Mouse (Mus musculus) stomach, embryonic 15.5 days (tissue): Measurements from ENCODE around the gene Malsu1. TPM values are rescaled to one million over a fixed set of nuclear protein-coding genes. Genes with fewer than 3 reads are reported as not detected.

Experiments
- ATAC-seq: fragments of 200-750 bp; cut with Nextera tagmentation; 2 replicates; pipeline ENCODE4 v1.8.0; 2017; ENCODE audit warnings: low read depth, moderate number of reproducible peaks, moderate TSS enrichment; ENCODE audit not compliant: insufficient read depth, low FRiP score
- H3K27ac ChIP-seq: fragments of 300-500 bp; sonication (generic); 2 replicates; pipeline ENCODE4 v1.5.1; 2015; ENCODE audit warnings: mild to moderate bottlenecking, inconsistent platforms
- H3K27me3 ChIP-seq: fragments of 300-500 bp; sonication (generic); replicated peaks from 2 replicates; pipeline ENCODE4 v1.6.1; 2015; ENCODE audit warnings: inconsistent platforms
- H3K36me3 ChIP-seq: fragments of 300-500 bp; sonication (generic); 2 replicates; pipeline ENCODE4 v1.6.1; 2015; ENCODE audit warnings: inconsistent platforms
- H3K4me1 ChIP-seq: fragments of 300-500 bp; sonication (generic); 2 replicates; pipeline ENCODE4 v1.6.1; 2015; ENCODE audit warnings: inconsistent platforms
- H3K4me2 ChIP-seq: fragments of 300-500 bp; sonication (generic); 2 replicates; pipeline ENCODE4 v1.6.1; 2015; ENCODE audit warnings: mild to moderate bottlenecking, inconsistent platforms
- H3K4me3 ChIP-seq: fragments of 300-500 bp; sonication (generic); replicated peaks from 2 replicates; pipeline ENCODE4 v1.5.1; 2015; ENCODE audit warnings: inconsistent platforms
- H3K9ac ChIP-seq: fragments of 300-500 bp; sonication (generic); 2 replicates; pipeline ENCODE4 v1.6.1; 2015; ENCODE audit warnings: inconsistent platforms
- H3K9me3 ChIP-seq: fragments of 300-500 bp; sonication (generic); 2 replicates; pipeline ENCODE4 v1.6.1; 2016; ENCODE audit warnings: inconsistent platforms
- WGBS: fragments of 180-500 bp; shearing (Covaris S2); methylation state at CpG from one replicate; pipeline ENCODE4 v1.1.7; 2015; 5-methylcytosine and 5-hydroxymethylcytosine counted together
- polyA plus RNA-seq: library from polyadenylated mRNA; unstranded; fragments of >200 nt; fragmentation: Nextera tagmentation; extraction: Ambion mirVana; gene quantifications from 2 replicates; pipeline ENCODE4 v1.2.1, GENCODE M21; 2015

Malsu1 gene
- polyA plus RNA-seq, 1 experiment from 2014 or later: 76.9 TPM

DNA sequence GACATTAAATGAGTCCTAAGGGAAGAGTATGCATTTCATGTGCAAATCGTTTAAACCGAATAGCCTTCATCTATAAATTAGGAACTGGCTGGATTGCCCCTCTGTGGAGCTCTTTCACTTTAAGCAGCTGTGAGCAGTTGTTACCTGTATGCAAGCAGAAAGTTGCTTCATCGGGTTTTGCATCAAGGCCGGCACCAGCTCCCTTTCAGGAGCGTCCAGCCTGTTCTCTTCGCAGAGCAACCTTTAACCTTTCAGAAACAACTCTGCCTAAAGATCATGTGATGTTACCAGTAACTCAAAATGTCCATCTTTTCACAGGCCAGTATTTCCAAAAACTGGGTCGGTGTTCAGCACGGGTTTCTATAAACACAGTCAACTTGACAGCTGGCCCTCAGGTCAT lies 26.6 kb upstream of the Malsu1 start:
- Histone ChIP-seq H3K4me3 (no peak overlapping the region), H3K4me2 (no peak overlapping the region), H3K4me1 (no peaks in the 10 kb centered on the region), H3K27me3 (no peaks in the 10 kb centered on the region), H3K9me3 (no peaks in the 10 kb centered on the region), H3K9ac (no peak overlapping the region), H3K27ac (no peak overlapping the region), H3K36me3 (no peaks in the 10 kb centered on the region)
- ATAC-seq: no peak
- WGBS: 73% methylated on average over 8 of the region's 8 CpGs

DNA sequence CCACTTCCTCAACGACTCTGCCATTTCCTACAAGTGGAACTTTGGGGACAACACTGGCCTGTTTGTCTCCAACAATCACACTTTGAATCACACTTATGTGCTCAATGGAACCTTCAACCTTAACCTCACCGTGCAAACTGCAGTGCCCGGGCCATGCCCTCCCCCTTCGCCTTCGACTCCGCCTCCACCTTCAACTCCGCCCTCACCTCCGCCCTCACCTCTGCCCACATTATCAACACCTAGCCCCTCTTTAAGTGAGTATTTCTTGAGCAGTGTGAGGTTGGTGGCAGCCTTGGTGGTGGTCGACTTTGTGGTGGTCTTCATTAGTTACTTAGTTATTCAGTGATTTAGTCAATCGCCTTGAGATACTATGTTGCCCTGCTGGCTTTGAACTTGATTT lies 25.7 kb upstream of the Malsu1 start:
- Histone ChIP-seq H3K9me3 (no peaks in the 10 kb centered on the region), H3K27ac (no peak overlapping the region)
- 67% methylated on average over 10 of the region's 10 CpGs for WGBS

GRCm38 (mm10) chr6:49048395-49048794 lies 25.2 kb upstream of the Malsu1 start:
- H3K9me3 ChIP-seq: no peaks in the 10 kb centered on the region
- H3K36me3 ChIP-seq: no peaks in the 10 kb centered on the region
- no peaks in the 10 kb centered on the region for H3K4me1 ChIP-seq
- no peak overlapping the region for H3K9ac ChIP-seq
- WGBS: 83% methylated on average over 10 of the region's 10 CpGs
- H3K27ac ChIP-seq: no peak overlapping the region
- no peak for ATAC-seq
- no peak overlapping the region for H3K4me3 ChIP-seq
- no peaks in the 10 kb centered on the region for H3K27me3 ChIP-seq
- no peak overlapping the region for H3K4me2 ChIP-seq

More for the DNA sequence above, 25.7 kb upstream of the Malsu1 start:
- no peaks in the 10 kb centered on the region for H3K27me3 ChIP-seq
- H3K36me3 ChIP-seq: no peaks in the 10 kb centered on the region
- no peak overlapping the region for H3K4me3 ChIP-seq
- H3K4me1 ChIP-seq: no peaks in the 10 kb centered on the region
- no peak overlapping the region for H3K4me2 ChIP-seq
- no peak overlapping the region for H3K9ac ChIP-seq
- ATAC-seq: no peak

DNA sequence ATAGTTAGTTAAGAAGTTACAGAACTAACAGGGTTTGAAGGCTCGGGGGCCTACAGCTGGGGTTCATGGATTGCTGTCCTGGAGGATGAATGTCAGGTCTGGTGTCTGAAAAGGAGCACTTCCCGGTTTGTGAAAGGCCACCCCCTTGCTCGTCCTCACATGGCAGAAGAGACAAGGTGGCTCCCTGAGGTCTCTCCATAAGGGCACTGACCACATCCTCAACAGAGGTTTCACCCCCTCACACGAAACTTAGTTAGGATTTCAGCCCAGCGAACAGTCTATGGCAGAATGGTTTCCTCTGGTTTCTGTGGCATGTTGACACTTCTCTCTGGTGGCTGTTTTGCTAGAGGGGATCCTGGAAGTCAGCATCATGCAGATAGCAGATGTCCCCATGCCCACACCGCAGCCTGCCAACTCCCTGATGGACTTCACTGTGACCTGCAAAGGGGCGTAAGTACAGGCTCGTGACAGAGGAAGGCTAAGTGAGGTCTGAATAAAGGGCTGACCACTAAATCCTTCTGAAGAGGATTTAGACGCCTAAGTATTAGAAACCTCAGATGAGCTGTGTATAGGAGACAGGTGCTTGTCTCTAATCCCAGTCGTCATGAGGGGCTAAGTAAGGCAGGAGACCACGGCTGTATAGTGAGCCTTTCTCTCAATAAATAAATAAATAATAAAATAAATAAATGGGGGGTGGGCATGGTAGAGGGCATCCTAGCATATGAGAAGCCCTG lies 22.8 kb upstream of the Malsu1 start:
- 69% methylated on average over 11 of the region's 11 CpGs for WGBS
- H3K9ac ChIP-seq: no peak overlapping the region

GRCm38 (mm10) chr6:49052191-49052590 lies 21.4 kb upstream of the Malsu1 start:
- ATAC-seq: no peak
- 63% methylated on average over 5 of the region's 5 CpGs for WGBS
- H3K27me3 ChIP-seq: no peaks in the 10 kb centered on the region
- no peaks in the 10 kb centered on the region for H3K9me3 ChIP-seq
- no peak overlapping the region for H3K9ac ChIP-seq
- no peak overlapping the region for H3K4me3 ChIP-seq
- H3K27ac ChIP-seq: no peak overlapping the region
- H3K4me2 ChIP-seq: no peak overlapping the region
- H3K36me3 ChIP-seq: no peaks in the 10 kb centered on the region
- no peaks in the 10 kb centered on the region for H3K4me1 ChIP-seq

More for the DNA sequence above, 22.8 kb upstream of the Malsu1 start:
- Histone ChIP-seq H3K36me3 (no peaks in the 10 kb centered on the region), H3K27ac (no peak overlapping the region), H3K4me3 (no peak overlapping the region), H3K27me3 (no peaks in the 10 kb centered on the region), H3K4me2 (no peak overlapping the region), H3K4me1 (no peaks in the 10 kb centered on the region), H3K9me3 (no peaks in the 10 kb centered on the region)
- ATAC-seq: no peak

- Histone ChIP-seq H3K9me3 (no peaks in the 10 kb centered on the region), H3K27me3 (no peaks in the 10 kb centered on the region), H3K4me2 (no peak overlapping the region), H3K36me3 (no peaks in the 10 kb centered on the region), H3K27ac (no peak overlapping the region), H3K4me1 (no peaks in the 10 kb centered on the region), H3K4me3 (no peak overlapping the region), H3K9ac (no peak overlapping the region)
- 34% methylated on average over 7 of the region's 7 CpGs for WGBS
- ATAC-seq: no peak
Observed at GRCm38 (mm10) chr6:49055256-49055733, 18.3 kb upstream of the Malsu1 start.

- H3K4me1 ChIP-seq: no peaks in the 10 kb centered on the region
- 78% methylated on average over 9 of the region's 9 CpGs for WGBS
- no peak overlapping the region for H3K27ac ChIP-seq
- no peak overlapping the region for H3K4me2 ChIP-seq
- H3K4me3 ChIP-seq: no peak overlapping the region
- no peak overlapping the region for H3K9ac ChIP-seq
- no peak for ATAC-seq
- H3K9me3 ChIP-seq: no peaks in the 10 kb centered on the region
- H3K27me3 ChIP-seq: no peaks in the 10 kb centered on the region
- no peaks in the 10 kb centered on the region for H3K36me3 ChIP-seq
Observed at GRCm38 (mm10) chr6:49056009-49056408, 17.6 kb upstream of the Malsu1 start.

GRCm38 (mm10) chr6:49057053-49058021 lies 16.3 kb upstream of the Malsu1 start:
- ATAC-seq: no peak
- Histone ChIP-seq H3K27me3 (no peaks in the 10 kb centered on the region), H3K9ac (no peak overlapping the region), H3K36me3 (no peaks in the 10 kb centered on the region), H3K27ac (no peak overlapping the region), H3K4me3 (no peak overlapping the region), H3K4me1 (no peaks in the 10 kb centered on the region), H3K4me2 (no peak overlapping the region), H3K9me3 (no peaks in the 10 kb centered on the region)
- 33% methylated on average over 8 of the region's 8 CpGs for WGBS

GRCm38 (mm10) chr6:49068361-49068760 lies 5.2 kb upstream of the Malsu1 start:
- H3K4me2 ChIP-seq: no peak overlapping the region
- no peaks in the 10 kb centered on the region for H3K36me3 ChIP-seq
- 29% methylated on average over 4 of the region's 4 CpGs for WGBS
- no peaks in the 10 kb centered on the region for H3K9me3 ChIP-seq
- H3K9ac ChIP-seq: no peak overlapping the region
- ATAC-seq: no peak
- H3K4me3 ChIP-seq: no peak overlapping the region
- no peak overlapping the region for H3K27ac ChIP-seq
- no peaks in the 10 kb centered on the region for H3K27me3 ChIP-seq
- no peaks in the 10 kb centered on the region for H3K4me1 ChIP-seq

GRCm38 (mm10) chr6:49074117-49074490 lies 509 bp downstream of the Malsu1 start:
- no peaks in the 10 kb centered on the region for H3K9me3 ChIP-seq
- no peaks in the 10 kb centered on the region for H3K36me3 ChIP-seq
- H3K4me2 ChIP-seq: peak overlapping the region; percentile 63
- peaks cover 6% of the 10 kb centered on the region; the same call in 1 of the 2 replicates for H3K4me1 ChIP-seq
- peak; percentile 45; the same call in 1 of the 2 replicates for ATAC-seq
- H3K27me3 ChIP-seq: no peaks in the 10 kb centered on the region
- H3K27ac ChIP-seq: peak overlapping the region; percentile 72
- H3K9ac ChIP-seq: peak overlapping the region; percentile 99
- WGBS: under 1% methylated on average over 19 of the region's 19 CpGs
- H3K4me3 ChIP-seq: peak overlapping the region; percentile 99

DNA sequence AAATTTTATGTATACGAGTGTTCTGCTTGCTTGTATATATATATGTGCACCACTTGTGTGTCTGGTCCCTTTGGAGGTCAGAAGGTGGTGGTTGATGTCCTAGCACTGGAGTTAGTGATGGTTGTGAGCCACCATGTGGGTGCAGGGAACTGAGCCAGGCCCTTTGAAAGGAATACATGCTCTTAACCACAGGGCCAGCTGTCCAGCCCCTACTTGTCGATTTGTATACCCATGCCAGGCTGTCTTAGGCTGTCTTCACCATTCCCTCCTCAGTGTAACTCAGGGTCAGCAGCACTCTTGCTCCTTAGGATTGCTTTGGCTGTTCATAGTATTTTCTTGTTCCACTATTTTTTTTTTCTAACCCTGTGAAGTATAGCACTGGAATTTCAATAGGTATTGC lies 4.3 kb downstream of the Malsu1 start:
- Histone ChIP-seq H3K4me3 (no peak overlapping the region), H3K36me3 (no peaks in the 10 kb centered on the region), H3K4me1 (peaks cover 6% of the 10 kb centered on the region; the same call in 1 of the 2 replicates), H3K4me2 (no peak overlapping the region), H3K9me3 (no peaks in the 10 kb centered on the region), H3K27ac (no peak overlapping the region), H3K27me3 (no peaks in the 10 kb centered on the region), H3K9ac (no peak overlapping the region)
- WGBS: 87% methylated on average over 2 of the region's 2 CpGs
- ATAC-seq: no peak

DNA sequence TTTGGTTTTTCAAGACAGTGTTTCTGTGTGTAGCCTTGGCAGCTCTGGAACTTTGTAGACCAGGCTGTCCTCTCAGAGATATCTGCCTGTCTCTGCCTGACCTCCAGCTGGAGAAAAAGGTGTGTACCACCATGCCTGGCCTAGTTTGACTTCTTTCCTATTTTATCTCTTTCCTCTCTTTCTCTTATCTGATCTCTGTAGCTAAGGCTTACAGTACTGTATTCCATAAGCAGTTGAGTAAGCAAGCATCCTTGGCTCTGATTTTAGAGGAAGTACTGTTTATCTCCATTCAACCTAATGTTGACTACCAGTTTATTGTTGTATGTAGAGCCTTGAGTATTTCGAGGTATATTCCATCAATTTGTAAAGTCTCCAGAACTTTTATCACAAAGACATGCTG lies 5.7 kb downstream of the Malsu1 start:
- Histone ChIP-seq H3K36me3 (peaks cover 12% of the 10 kb centered on the region; the same call in 1 of the 2 replicates), H3K4me3 (no peak overlapping the region)
- ATAC-seq: no peak

More for the DNA sequence above, 5.7 kb downstream of the Malsu1 start:
- 91% methylated on average over 1 of the region's 1 CpGs for WGBS
- no peak overlapping the region for H3K4me2 ChIP-seq
- H3K9ac ChIP-seq: no peak overlapping the region
- H3K27ac ChIP-seq: no peak overlapping the region
- H3K4me1 ChIP-seq: peaks cover 6% of the 10 kb centered on the region; the same call in 1 of the 2 replicates
- no peaks in the 10 kb centered on the region for H3K27me3 ChIP-seq
- H3K9me3 ChIP-seq: no peaks in the 10 kb centered on the region
